Mouse (Mus musculus): ENCODE data around the gene Myh6.

- no peak for TF ChIP-seq POLR2A (IDR thresholded peaks at IDR 0.05; ENCODE audit: extremely low read depth, insufficient read depth, low read length)
- no peak for TF ChIP-seq CTCF (IDR thresholded peaks at IDR 0.05; ENCODE audit: extremely low read depth, insufficient read depth, low read length)
Measured at GRCm38 (mm10) chr14:54955481-54955880, 11.2 kb downstream of the Myh6 start.

Measured in cortical plate, adult 2 months (tissue).